Mouse (Mus musculus) liver, adult 2 months (tissue): ENCODE measurements at regions not wholly inside any gene's neighbourhood (a gene's known extent, or its start where the extent isn't known, plus 50 kb on each side); places are given as distances from the start of the nearest gene placed in this dataset.

Source experiments
- CTCF ChIP-seq: fragments of 200-500 bp; IDR thresholded peaks from 2 replicates; pipeline ENCODE4 v1.5.1; 2011; ENCODE audit warnings: low read depth, low read length, control low read depth
- POLR2A ChIP-seq: fragments of 200-500 bp; IDR thresholded peaks from 2 replicates; pipeline ENCODE4 v1.6.1; 2011; ENCODE audit warnings: low read length, control low read depth; ENCODE audit not compliant: insufficient read depth; ENCODE audit errors: extremely low read depth

- TF ChIP-seq CTCF (no peak), POLR2A (no peak)
These were observed 59.2 kb downstream of the Erv3 start for GRCm38 (mm10) chr2:131800126-131800894.
